Mouse (Mus musculus) spleen, adult 18-20 months (tissue): ENCODE measurements at regions not wholly inside any gene's neighbourhood (a gene's known extent, or its start where the extent isn't known, plus 50 kb on each side); places are given as distances from the start of the nearest gene placed in this dataset.

Experiments
- DNase-seq, 2 experiments: peaks; one replicate each; pipeline ENCODE4 v3.0.0; 2022; ENCODE audit warnings: mixed read lengths in 2 of 2

GRCm38 (mm10) chr7:113121911-113122319, 85.3 kb upstream of the Arntl start:
- no peak for DNase-seq

- no peak for DNase-seq
These were observed 81.3 kb upstream of the Arntl start for GRCm38 (mm10) chr7:113126010-113126409.

GRCm38 (mm10) chr7:113130552-113130951, 76.7 kb upstream of the Arntl start:
- no peak for DNase-seq

GRCm38 (mm10) chr7:113131945-113132538, 75.2 kb upstream of the Arntl start:
- peak in 1 of 2 experiments; percentile 60 for DNase-seq

- no peak for DNase-seq
These were observed 73.4 kb upstream of the Arntl start for GRCm38 (mm10) chr7:113133891-113134290.

- DNase-seq: no peak
These were observed 67.2 kb upstream of the Arntl start for GRCm38 (mm10) chr7:113140011-113140438.

GRCm38 (mm10) chr7:113141846-113142683, 65.2 kb upstream of the Arntl start:
- no peak for DNase-seq

GRCm38 (mm10) chr7:113143552-113143951, 63.7 kb upstream of the Arntl start:
- DNase-seq: peak; percentile 52 to 83

GRCm38 (mm10) chr7:113145046-113145445, 62.2 kb upstream of the Arntl start:
- DNase-seq: no peak

GRCm38 (mm10) chr7:113146108-113146507, 61.2 kb upstream of the Arntl start:
- DNase-seq: no peak

- no peak for DNase-seq
These were observed 60.7 kb upstream of the Arntl start for GRCm38 (mm10) chr7:113146526-113146925.

- no peak for DNase-seq
These were observed 59.6 kb upstream of the Arntl start for GRCm38 (mm10) chr7:113147391-113148332.

- DNase-seq: no peak
These were observed 58.6 kb upstream of the Arntl start for GRCm38 (mm10) chr7:113148700-113149099.

- DNase-seq: no peak
These were observed 57.2 kb upstream of the Arntl start for GRCm38 (mm10) chr7:113149966-113150470.

GRCm38 (mm10) chr7:113150789-113151188, 56.5 kb upstream of the Arntl start:
- DNase-seq: no peak

- DNase-seq: no peak
These were observed 55.8 kb upstream of the Arntl start for GRCm38 (mm10) chr7:113151499-113151898.

- no peak for DNase-seq
These were observed 53.9 kb upstream of the Arntl start for GRCm38 (mm10) chr7:113153386-113153785.

- no peak for DNase-seq
These were observed 53.2 kb upstream of the Arntl start for GRCm38 (mm10) chr7:113154066-113154465.

- no peak for DNase-seq
These were observed 50.9 kb upstream of the Arntl start for GRCm38 (mm10) chr7:113156366-113156765.

GRCm38 (mm10) chr7:113156861-113157747, 50.2 kb upstream of the Arntl start:
- DNase-seq: no peak
